Mouse (Mus musculus) left cerebral cortex, postnatal 4 days (tissue): ENCODE measurements around the gene 1110002E22Rik. TPM values are rescaled to one million over a fixed set of nuclear protein-coding genes. Genes with fewer than 3 reads are reported as not detected.

Source experiments
- DNase-seq: peaks from one replicate; pipeline ENCODE4 v3.0.0-alpha.2; 2022
- intact Hi-C: fragments of 180-260 bp; cut with DNase I; formaldehyde crosslinking; loops from one replicate; pipeline ENCODE4 v1.15.1; 2025
- total RNA-seq, 2 experiments: library from RNA; stranded (reverse); gene quantifications; 2 replicates each; pipeline ENCODE4 v1.2.3; 2021

1110002E22Rik gene
- total RNA-seq, 2 experiments from 2014 or later, result 2.8 to 3.4 TPM

DNA sequence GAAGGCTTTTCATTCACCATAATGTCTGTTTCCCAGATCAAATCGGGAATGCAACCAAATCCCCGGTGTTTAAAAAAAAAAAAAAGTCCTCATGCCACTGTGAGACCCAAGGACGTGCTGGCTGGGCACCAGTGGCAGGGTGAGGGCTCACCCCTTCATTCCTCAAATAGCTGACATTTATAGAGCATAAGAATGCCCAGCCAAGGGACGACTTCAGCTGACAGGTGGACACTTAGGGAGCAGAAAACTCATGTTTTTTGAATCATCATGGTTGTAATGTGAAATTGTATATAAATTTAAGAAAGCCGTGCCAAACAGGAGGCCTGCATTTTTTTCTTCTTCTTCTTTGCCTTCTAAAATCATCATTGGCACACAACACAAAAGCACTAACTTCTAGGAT, 40.2 kb downstream of the 1110002E22Rik start:
- DNase-seq, result no peak
- intact Hi-C loops, result no loop called here

- intact Hi-C loops, result no loop called here
- no peak for DNase-seq
Measured at GRCm38 (mm10) chr3:138106887-138107286, 42.0 kb downstream of the 1110002E22Rik start.

DNA sequence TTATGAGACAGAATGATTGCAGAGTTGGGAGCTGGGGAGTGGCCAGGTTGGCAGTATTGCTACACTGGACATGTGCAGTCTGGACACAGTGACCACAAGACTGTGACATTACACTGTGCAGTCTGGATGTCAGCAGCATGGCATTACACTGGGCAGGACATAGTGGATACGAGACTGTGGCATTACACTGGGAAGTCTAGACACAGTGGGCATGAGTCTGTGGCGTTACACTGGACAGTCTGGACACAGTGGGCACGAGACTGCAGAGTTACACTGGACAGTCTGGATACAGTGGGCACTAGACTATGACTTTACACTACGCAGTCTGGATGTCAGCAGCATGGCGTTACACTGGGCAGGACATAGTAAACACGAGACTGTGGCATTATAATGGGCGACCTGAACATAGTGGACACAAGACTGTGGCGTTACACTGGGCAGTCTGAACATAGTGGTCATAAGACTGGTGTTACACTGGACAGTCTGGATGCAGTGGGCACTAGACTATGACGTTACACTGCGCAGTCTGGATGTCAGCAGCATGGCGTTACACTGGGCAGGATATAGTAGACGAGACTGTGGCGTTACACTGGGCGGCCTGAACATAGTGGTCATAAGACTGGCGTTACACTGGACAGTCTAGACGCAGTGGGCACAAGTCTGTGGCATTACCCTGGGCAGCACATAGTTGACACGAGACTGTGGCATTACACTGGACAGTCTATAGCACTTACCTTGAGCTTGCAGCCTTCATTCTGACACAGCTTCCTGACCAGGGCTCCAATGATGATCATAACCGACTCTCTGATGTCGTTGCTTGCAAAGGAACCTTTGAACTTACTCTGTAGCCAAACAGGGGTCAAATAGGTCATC, 46.3 kb downstream of the 1110002E22Rik start:
- DNase-seq, result no peak
- intact Hi-C loops, result no loop called here

DNA sequence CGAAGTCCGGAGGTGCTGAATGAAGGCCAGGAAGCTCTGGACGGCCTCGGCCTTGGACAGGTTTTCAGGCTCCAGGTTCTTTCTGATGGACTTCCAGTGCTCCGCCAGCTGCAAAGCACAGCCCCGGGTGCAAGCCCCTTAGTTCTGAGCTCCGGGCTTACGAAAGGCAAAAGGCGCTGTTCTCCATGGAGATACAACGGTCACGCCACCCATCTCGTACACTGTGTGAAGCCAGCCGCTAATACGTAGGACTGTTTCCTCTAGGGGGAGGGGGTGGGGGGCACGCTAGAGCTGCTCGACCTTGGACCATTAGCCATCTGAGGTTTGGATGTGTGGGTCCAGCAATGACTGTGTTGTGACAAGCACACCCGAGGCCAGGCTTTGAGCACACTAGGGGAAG, 49.3 kb downstream of the 1110002E22Rik start:
- no peak for DNase-seq

DNA sequence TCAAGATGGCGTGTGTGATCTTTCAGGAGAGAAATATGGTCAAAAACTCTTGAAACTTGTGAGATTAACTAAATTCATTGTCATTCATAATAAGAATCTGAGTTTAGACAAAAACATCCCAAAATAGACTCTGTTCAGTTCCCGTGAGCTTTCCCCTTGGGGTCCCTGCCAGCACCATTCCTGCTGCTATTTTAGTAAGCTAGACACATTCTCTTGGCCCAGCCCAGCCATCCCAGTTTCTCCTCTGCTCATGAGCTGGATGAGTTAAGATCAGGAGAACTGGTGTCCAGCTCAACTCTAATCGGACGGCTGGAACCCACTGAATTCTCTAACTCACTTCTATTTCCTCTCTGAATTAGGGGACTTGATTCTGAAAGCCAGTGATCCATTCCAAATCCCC, 52.0 kb downstream of the 1110002E22Rik start:
- DNase-seq, result no peak
- intact Hi-C loops, result no loop called here

More for the DNA sequence above, 49.3 kb downstream of the 1110002E22Rik start:
- intact Hi-C loops, result no loop called here

- intact Hi-C loops, result no loop called here
- DNase-seq, result no peak
Measured at GRCm38 (mm10) chr3:138118392-138118791, 53.5 kb downstream of the 1110002E22Rik start.

DNA sequence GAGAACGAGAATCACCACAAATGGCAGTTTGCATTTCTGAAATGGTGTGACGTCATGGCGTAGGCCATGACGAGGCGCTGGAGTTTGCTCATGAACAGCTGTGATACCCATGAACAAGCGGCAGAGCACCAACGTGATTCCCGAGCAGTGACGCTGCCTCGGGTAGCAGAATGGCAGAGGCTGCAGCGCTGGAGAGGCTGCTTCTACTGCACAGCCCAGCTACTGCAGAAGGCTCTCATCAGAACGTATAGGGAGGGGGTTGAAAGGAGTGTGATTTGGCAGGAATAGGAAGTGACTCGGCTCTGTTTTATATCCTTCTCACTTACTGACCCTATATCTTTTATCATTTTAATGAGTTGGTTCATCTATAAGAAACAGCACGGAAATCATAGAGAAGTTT, 54.0 kb downstream of the 1110002E22Rik start:
- intact Hi-C loops, result no loop called here
- no peak for DNase-seq

GRCm38 (mm10) chr3:138119444-138120105, 54.7 kb downstream of the 1110002E22Rik start:
- intact Hi-C loops, result no loop called here
- DNase-seq, result no peak

DNA sequence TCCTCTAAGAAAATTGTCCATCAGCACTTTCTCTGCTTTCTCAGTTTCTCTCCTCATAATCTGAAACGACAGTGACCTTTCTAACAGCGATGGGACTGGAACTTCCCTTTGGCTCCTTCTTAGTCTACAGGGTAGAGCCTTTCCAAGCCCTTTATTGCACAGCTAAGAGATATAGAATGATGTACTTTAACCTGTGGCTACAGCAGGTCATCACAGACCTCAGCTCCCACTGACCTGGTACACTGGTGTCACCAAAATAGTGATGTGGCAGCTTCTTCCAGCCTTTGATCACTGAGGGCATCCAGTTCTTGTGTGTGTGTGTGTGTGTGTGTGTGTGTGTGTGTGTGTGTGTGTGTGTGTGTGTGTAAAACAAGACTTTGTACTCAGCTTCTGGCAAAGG, 56.6 kb downstream of the 1110002E22Rik start:
- intact Hi-C loops, result no loop called here
- DNase-seq, result no peak

DNA sequence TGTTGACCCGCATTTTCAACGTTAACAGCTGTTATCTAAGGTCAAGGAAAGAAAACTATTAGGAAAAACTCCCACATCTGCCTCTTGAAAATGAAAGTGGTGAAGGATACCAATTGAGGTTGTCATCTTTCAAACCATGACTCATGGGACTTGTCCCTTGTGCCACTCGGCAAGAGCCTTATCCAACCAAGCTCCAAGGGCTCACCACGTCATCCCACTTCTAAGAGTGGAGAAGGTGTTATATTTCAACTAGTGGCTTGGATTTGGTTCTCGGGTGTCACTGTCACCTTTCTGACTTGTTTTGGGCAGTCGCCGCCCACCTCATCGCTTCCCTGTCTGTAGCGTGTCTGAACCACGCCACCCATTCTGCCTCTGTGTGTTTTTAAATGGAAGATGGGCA, 59.0 kb downstream of the 1110002E22Rik start:
- no peak for DNase-seq

GRCm38 (mm10) chr3:138129110-138129509, 64.3 kb downstream of the 1110002E22Rik start:
- intact Hi-C loops, result no loop called here
- DNase-seq, result no peak

More for the DNA sequence above, 59.0 kb downstream of the 1110002E22Rik start:
- intact Hi-C loops, result no loop called here

DNA sequence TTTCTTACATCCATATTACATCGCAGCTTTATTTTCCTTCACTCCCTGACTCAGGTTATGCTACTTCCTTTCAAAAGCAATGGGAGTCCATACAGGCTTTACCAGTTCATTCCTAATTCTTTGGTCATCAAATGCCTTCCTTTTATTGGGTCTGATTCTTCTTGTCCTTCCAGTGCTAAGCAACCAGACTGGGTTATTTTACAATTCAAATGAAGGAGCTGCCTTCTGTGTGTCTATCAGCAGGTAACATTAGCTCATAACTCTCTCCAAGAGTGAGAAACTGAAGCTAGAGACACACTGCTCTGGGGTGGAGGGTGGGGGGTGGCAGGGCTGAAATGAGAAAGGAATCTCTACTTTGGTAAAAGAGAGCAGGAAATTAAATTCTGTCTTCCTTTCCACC, 65.8 kb downstream of the 1110002E22Rik start:
- intact Hi-C loops, result no loop called here
- no peak for DNase-seq

Other genes with a start within 250 kb of the 1110002E22Rik start
- gene H2afz, start 200.6 kb upstream of the 1110002E22Rik start, total RNA-seq, result 100 to 1,000 TPM; 187 to 226 TPM
- 10 to 100 TPM; 28.3 to 30.1 TPM for gene Dnajb14, start 197.4 kb upstream of the 1110002E22Rik start, total RNA-seq
- gene Lamtor3, start 146.5 kb upstream of the 1110002E22Rik start, total RNA-seq, result 10 to 100 TPM; 69.0 to 73.3 TPM
- 1 to 10 TPM; 4.7 to 4.8 TPM for gene Dapp1, start 83.5 kb upstream of the 1110002E22Rik start, total RNA-seq
- gene Gm5105, start 2.3 kb downstream of the 1110002E22Rik start, total RNA-seq, result not detected
- 1 to 10 TPM; 4.4 to 5.5 TPM for gene Trmt10a, start 78.4 kb downstream of the 1110002E22Rik start, total RNA-seq
- gene Mttp, start 79.9 kb downstream of the 1110002E22Rik start, total RNA-seq, result 1 to 10 TPM; 4.4 to 5.0 TPM
- not detected for gene 4930579F01Rik, start 128.8 kb downstream of the 1110002E22Rik start, total RNA-seq
- under 1 TPM in 1 of 2 experiments, not detected in 1; 0.85 TPM for gene Adh7, start 152.7 kb downstream of the 1110002E22Rik start, total RNA-seq
- 1 to 10 TPM; 2.0 to 2.3 TPM for gene Adh1, start 195.9 kb downstream of the 1110002E22Rik start, total RNA-seq
- not detected for gene Adh6a, start 248.2 kb downstream of the 1110002E22Rik start, total RNA-seq